Comparison of ENCODE assay signal across 8 mouse cellular contexts in genomic region chr11:62645732-62646494, GRCm38 (mm10). TPM values are rescaled to one million over a fixed set of nuclear protein-coding genes. Genes with fewer than 3 reads are reported as not detected.
DNase-seq lines count a peak whose midpoint lies in the region; ATAC-seq and TF ChIP-seq lines count a peak whose summit lies in the region.

No protein-coding gene starts in this region.

- H3K4me1 ChIP-seq in cortical plate, adult 2 months (ENCODE audit: control insufficient read depth, insufficient read depth, low read length): peaks cover 13% of the 10 kb centered on the region
- peaks cover 88% of the 10 kb centered on the region for H3K4me1 ChIP-seq in heart, embryonic 13.5 days

- TF ChIP-seq POLR2A in cortical plate, adult 2 months (IDR thresholded peaks at IDR 0.05; ENCODE audit: extremely low read depth, insufficient read depth, low read length): no peak

- H3K4me3 ChIP-seq in cortical plate, adult 2 months (ENCODE audit: insufficient read depth, low read length): peak overlapping the region; percentile 29
- peak overlapping the region; percentile 89 for H3K4me3 ChIP-seq in heart, embryonic 13.5 days

- peaks cover 3% of the 10 kb centered on the region; the same call in 1 of the 2 replicates for H3K36me3 ChIP-seq in heart, embryonic 13.5 days

- 0 out of 2 replicates have a peak overlapping the region, but pooled peaks have one; percentile 32 for H3K27ac ChIP-seq in cortical plate, adult 2 months (ENCODE audit: insufficient read depth, low read length)
- H3K27ac ChIP-seq in heart, embryonic 13.5 days (replicated peaks): peak overlapping the region; percentile 94

- no peaks in the 10 kb centered on the region for H3K9me3 ChIP-seq in heart, embryonic 13.5 days

- peak overlapping the region; percentile 94 for H3K9ac ChIP-seq in heart, embryonic 13.5 days

- peak overlapping the region; percentile 91 for H3K4me2 ChIP-seq in heart, embryonic 13.5 days

- no peak for ATAC-seq in heart, embryonic 13.5 days (ENCODE audit: extremely low read depth, insufficient number of reproducible peaks, low FRiP score, low TSS enrichment)

- 10% methylated on average over 8 of the region's 8 CpGs for WGBS in heart, embryonic 13.5 days

- no peak for TF ChIP-seq CTCF in cortical plate, adult 2 months (IDR thresholded peaks at IDR 0.05; ENCODE audit: extremely low read depth, insufficient read depth, low read length)

- no peaks in the 10 kb centered on the region for H3K27me3 ChIP-seq in heart, embryonic 13.5 days (replicated peaks)

- DNase-seq in layer of hippocampus, adult 11-12 months (ENCODE audit: low spot score): peak; percentile 50
- no peak for DNase-seq in layer of hippocampus, adult 9-10 months (ENCODE audit: low spot score)
- peak; percentile 63 to 69 for DNase-seq in kidney, postnatal 4 days
- DNase-seq in lung, postnatal 4 days: peak; percentile 69 to 76
- peak; percentile 10 to 44 for DNase-seq in spleen, postnatal 36 days (ENCODE audit: low spot score in 2 of 2)
- no peak for DNase-seq in embryo, embryonic 9.5 days (ENCODE audit: extremely low spot score)

RNA-seq across cellular contexts. Expression of gene Lrrc75a, which starts 2.4 kb away (rescaled TPM):
- 19.7 and 22.1 TPM in 2 replicates for polyA plus RNA-seq in cortical plate, adult 2 months (2012; rRNA removed)
- 14.3 and 17.0 TPM in 2 replicates for polyA plus RNA-seq in heart, embryonic 13.5 days (2015; fragmentation: Nextera tagmentation; extraction: Ambion mirVana)

RNA-seq across cellular contexts. Expression of gene Mmgt2, which starts 2.6 kb away (rescaled TPM):
- polyA plus RNA-seq in cortical plate, adult 2 months (2012; rRNA removed): 36.2 and 39.3 TPM in 2 replicates
- polyA plus RNA-seq in heart, embryonic 13.5 days (2015; fragmentation: Nextera tagmentation; extraction: Ambion mirVana): 42.8 and 53.9 TPM in 2 replicates

Comparison
In these comparisons a context has a peak if more than half of its experiments do, and no peak if none do; other contexts are left out.
1. DNase-seq: peak in layer of hippocampus, adult 11-12 months (single experiment), kidney, postnatal 4 days (2 of 2), lung, postnatal 4 days (2 of 2) and spleen, postnatal 36 days (2 of 2); none in layer of hippocampus, adult 9-10 months (single experiment) and embryo, embryonic 9.5 days (single experiment).